Mouse (Mus musculus) CH12.LX (cell line): ENCODE measurements around the gene Crx.

Experiments used
- CHD2 ChIP-seq: IDR thresholded peaks from 2 replicates; pipeline ENCODE4 v1.6.1; 2011; ENCODE audit warnings: low read length, improper control_type of control experiment
- CTCF ChIP-seq, 2 experiments: IDR thresholded peaks in 1 of 2; conservative IDR thresholded peaks in 1 of 2; 2 replicates each; pipeline ENCODE4 v1.5.1; 2011 to 2012; ENCODE audit warnings: low read depth in 2 of 2, low read length in 2 of 2, improper control_type of control experiment in 1 of 2, inconsistent platforms in 1 of 2, mild to moderate bottlenecking in 1 of 2, moderate library complexity in 1 of 2
- E2F4 ChIP-seq: IDR thresholded peaks from 2 replicates; pipeline ENCODE4 v1.6.1; 2011; ENCODE audit warnings: low read depth, low read length, improper control_type of control experiment; ENCODE audit not compliant: insufficient replicate concordance
- EP300 ChIP-seq: IDR thresholded peaks from 2 replicates; pipeline ENCODE4 v1.6.1; 2011; ENCODE audit warnings: low read length, improper control_type of control experiment
- JUND ChIP-seq: conservative IDR thresholded peaks from 2 replicates; pipeline ENCODE4 v1.6.1; 2011; ENCODE audit warnings: low read depth, low read length, improper control_type of control experiment
- MAFK ChIP-seq: IDR thresholded peaks from 2 replicates; pipeline ENCODE4 v1.6.1; 2011; ENCODE audit warnings: low read length, improper control_type of control experiment; ENCODE audit not compliant: insufficient replicate concordance
- NELFE ChIP-seq: IDR thresholded peaks from 2 replicates; pipeline ENCODE4 v1.6.1; 2011; ENCODE audit warnings: low read depth, low read length, improper control_type of control experiment
- RAD21 ChIP-seq: IDR thresholded peaks from 2 replicates; pipeline ENCODE4 v1.6.1; 2011; ENCODE audit warnings: low read depth, mild to moderate bottlenecking, low read length, improper control_type of control experiment, moderate library complexity
- SMC3 ChIP-seq: IDR thresholded peaks from 2 replicates; pipeline ENCODE4 v1.6.1; 2011; ENCODE audit warnings: low read depth, low read length, improper control_type of control experiment
- TCF12 ChIP-seq: IDR thresholded peaks from 2 replicates; pipeline ENCODE4 v1.6.1; 2014; ENCODE audit warnings: low read depth, mild to moderate bottlenecking, inconsistent platforms, low read length, improper control_type of control experiment
- ZC3H11A ChIP-seq: IDR thresholded peaks from 2 replicates; pipeline ENCODE4 v1.6.1; 2012; ENCODE audit warnings: low read depth, mild to moderate bottlenecking, inconsistent platforms, low read length, improper control_type of control experiment
- ZNF384 ChIP-seq: IDR thresholded peaks from 2 replicates; pipeline ENCODE4 v1.6.1; 2012; ENCODE audit warnings: low read depth, low read length, improper control_type of control experiment, inconsistent platforms

DNA sequence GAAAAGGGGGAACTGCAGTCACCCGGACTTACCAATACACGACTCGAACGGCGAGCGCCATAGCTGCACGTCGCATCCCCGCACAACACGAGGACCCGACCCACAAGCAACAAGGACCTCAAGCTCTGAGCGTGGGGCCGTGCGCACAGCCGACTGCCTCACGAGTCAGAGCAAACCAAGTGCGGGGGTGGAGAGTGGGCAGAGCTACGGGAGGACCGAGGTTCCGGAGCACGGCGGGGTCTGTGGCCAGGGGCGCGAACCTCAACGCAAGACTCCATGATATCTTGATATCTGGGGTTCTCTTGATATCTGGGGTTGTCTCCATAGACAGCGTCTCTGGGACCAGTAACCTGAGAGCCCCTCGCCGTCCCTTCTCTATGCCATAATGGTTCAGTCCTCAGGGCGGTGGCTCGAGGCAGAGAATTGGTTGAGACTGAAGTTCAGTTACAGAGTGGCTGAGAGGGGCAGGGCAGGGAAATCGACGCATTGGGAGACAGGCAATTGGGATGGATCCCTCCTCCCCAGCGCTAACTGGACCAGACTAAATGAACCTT is 42.5 kb upstream of the Crx start, which contains the start of gene Selenow:
- TF ChIP-seq SMC3 (no peak), CTCF (conservative IDR thresholded peaks at IDR 0.05 in 1 of 2, IDR thresholded peaks at IDR 0.05 in 1 of 2; ENCODE audit: low read depth in 2 of 2, low read length in 2 of 2) (no peak), ZC3H11A (no peak), EP300 (no peak), RAD21 (no peak), JUND (no peak), MAFK (no peak), CHD2 (no peak), E2F4 (no peak), NELFE (peak; percentile 75), ZNF384 (no peak), TCF12 (peak; percentile 2; the same call in 1 of the 2 replicates)
